Mouse (Mus musculus) stomach, embryonic 15.5 days (tissue): ENCODE measurements around the gene Smg9. TPM values are rescaled to one million over a fixed set of nuclear protein-coding genes. Genes with fewer than 3 reads are reported as not detected.

Experiments
- ATAC-seq: fragments of 200-750 bp; cut with Nextera tagmentation; 2 replicates; pipeline ENCODE4 v1.8.0; 2017; ENCODE audit warnings: low read depth, moderate number of reproducible peaks, moderate TSS enrichment; ENCODE audit not compliant: insufficient read depth, low FRiP score
- H3K27ac ChIP-seq: fragments of 300-500 bp; sonication (generic); 2 replicates; pipeline ENCODE4 v1.5.1; 2015; ENCODE audit warnings: mild to moderate bottlenecking, inconsistent platforms
- H3K27me3 ChIP-seq: fragments of 300-500 bp; sonication (generic); replicated peaks from 2 replicates; pipeline ENCODE4 v1.6.1; 2015; ENCODE audit warnings: inconsistent platforms
- H3K36me3 ChIP-seq: fragments of 300-500 bp; sonication (generic); 2 replicates; pipeline ENCODE4 v1.6.1; 2015; ENCODE audit warnings: inconsistent platforms
- H3K4me1 ChIP-seq: fragments of 300-500 bp; sonication (generic); 2 replicates; pipeline ENCODE4 v1.6.1; 2015; ENCODE audit warnings: inconsistent platforms
- H3K4me2 ChIP-seq: fragments of 300-500 bp; sonication (generic); 2 replicates; pipeline ENCODE4 v1.6.1; 2015; ENCODE audit warnings: mild to moderate bottlenecking, inconsistent platforms
- H3K4me3 ChIP-seq: fragments of 300-500 bp; sonication (generic); replicated peaks from 2 replicates; pipeline ENCODE4 v1.5.1; 2015; ENCODE audit warnings: inconsistent platforms
- H3K9ac ChIP-seq: fragments of 300-500 bp; sonication (generic); 2 replicates; pipeline ENCODE4 v1.6.1; 2015; ENCODE audit warnings: inconsistent platforms
- H3K9me3 ChIP-seq: fragments of 300-500 bp; sonication (generic); 2 replicates; pipeline ENCODE4 v1.6.1; 2016; ENCODE audit warnings: inconsistent platforms
- whole genome bisulfite sequencing: fragments of 180-500 bp; shearing (Covaris S2); methylation state at CpG from one replicate; pipeline ENCODE4 v1.1.7; 2015; 5-methylcytosine and 5-hydroxymethylcytosine counted together
- polyA plus RNA-seq: library from polyadenylated mRNA; unstranded; fragments of >200 nt; fragmentation: Nextera tagmentation; extraction: Ambion mirVana; gene quantifications from 2 replicates; pipeline ENCODE4 v1.2.1, GENCODE M21; 2015

The Smg9 gene
- polyA plus RNA-seq = 20.9 and 23.7 TPM in 2 replicates

- peak within 1 kb of the TSS; percentile 97 for H3K27ac ChIP-seq
- WGBS = 2% methylated on average over 66 of the region's 66 CpGs
- no peaks in the 10 kb centered on the region for H3K9me3 ChIP-seq
These were observed at the start of gene Smg9 for GRCm38 (mm10) chr7:24399256-24400081. TSS of gene Smg9 (plus strand) at chr7:24399619.

GRCm38 (mm10) chr7:24355646-24356045, 43.8 kb upstream of the Smg9 start:
- H3K4me3 ChIP-seq = no peak overlapping the region
- no peaks in the 10 kb centered on the region for H3K4me1 ChIP-seq
- ATAC-seq = no peak
- no peak overlapping the region for H3K4me2 ChIP-seq
- H3K9me3 ChIP-seq = no peaks in the 10 kb centered on the region
- 73% methylated on average over 6 of the region's 6 CpGs for WGBS
- H3K27me3 ChIP-seq = no peaks in the 10 kb centered on the region
- no peaks in the 10 kb centered on the region for H3K36me3 ChIP-seq
- H3K9ac ChIP-seq = no peak overlapping the region
- no peak overlapping the region for H3K27ac ChIP-seq

More at GRCm38 (mm10) chr7:24399256-24400081, at the start of gene Smg9:
- H3K4me3 ChIP-seq = peak within 1 kb of the TSS; percentile 62
- H3K36me3 ChIP-seq = peaks cover 8% of the 10 kb centered on the region
- no peaks in the 10 kb centered on the region for H3K27me3 ChIP-seq
- peak within 1 kb of the TSS; percentile 67 for H3K4me2 ChIP-seq
- peaks cover 8% of the 10 kb centered on the region for H3K4me1 ChIP-seq
- peak; percentile 96 for ATAC-seq
- peak within 1 kb of the TSS; percentile 43; the same call in 1 of the 2 replicates for H3K9ac ChIP-seq

GRCm38 (mm10) chr7:24356081-24356480, 43.3 kb upstream of the Smg9 start:
- Histone ChIP-seq H3K4me1 (no peaks in the 10 kb centered on the region), H3K9me3 (no peaks in the 10 kb centered on the region), H3K9ac (no peak overlapping the region), H3K27ac (no peak overlapping the region), H3K4me2 (no peak overlapping the region), H3K27me3 (no peaks in the 10 kb centered on the region), H3K4me3 (no peak overlapping the region), H3K36me3 (no peaks in the 10 kb centered on the region)
- ATAC-seq = no peak
- 67% methylated on average over 10 of the region's 10 CpGs for WGBS

DNA sequence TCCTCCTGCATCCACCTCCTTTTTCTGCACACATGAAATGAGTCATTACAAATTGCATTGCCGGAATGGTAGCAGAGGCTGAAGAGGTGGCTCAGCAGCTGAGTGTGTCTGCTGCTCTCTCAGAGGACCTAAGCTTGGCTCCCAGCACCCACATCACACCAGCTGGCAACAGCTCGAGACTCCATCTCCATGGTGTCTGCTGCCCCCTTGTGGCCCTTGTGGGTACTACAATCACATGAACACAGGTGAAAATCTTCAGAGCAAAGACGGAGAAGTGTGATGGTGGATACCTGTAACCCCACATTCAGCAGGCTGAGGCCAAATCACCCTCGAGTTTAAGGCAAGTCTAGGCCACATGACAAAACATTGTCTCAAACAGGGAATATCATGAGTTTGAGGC, 41.5 kb upstream of the Smg9 start:
- Histone ChIP-seq H3K27me3 (no peaks in the 10 kb centered on the region), H3K4me3 (no peak overlapping the region)
- 49% methylated on average over 4 of the region's 4 CpGs for WGBS

DNA sequence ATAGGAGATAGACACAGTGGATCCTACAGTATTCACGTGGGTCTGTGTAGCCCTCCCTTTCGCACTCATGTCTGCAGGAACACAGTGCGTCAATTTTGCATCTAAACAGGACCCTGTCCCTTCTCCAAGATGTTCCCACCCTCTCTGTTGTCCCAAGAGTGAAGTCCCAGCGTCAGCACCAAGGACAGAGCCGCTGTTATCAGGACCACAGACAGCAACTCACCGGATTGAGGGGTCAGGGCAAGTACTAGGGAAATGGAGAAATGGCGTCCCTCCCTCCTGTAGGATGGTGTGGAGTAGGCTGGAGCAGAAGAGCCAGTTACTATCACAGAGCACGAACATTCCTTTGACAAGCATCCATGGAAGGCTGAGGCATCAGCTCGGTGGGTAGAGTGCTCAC, 40.1 kb upstream of the Smg9 start:
- Histone ChIP-seq H3K36me3 (no peaks in the 10 kb centered on the region), H3K4me2 (no peak overlapping the region), H3K27me3 (no peaks in the 10 kb centered on the region), H3K27ac (no peak overlapping the region), H3K9ac (no peak overlapping the region), H3K9me3 (no peaks in the 10 kb centered on the region), H3K4me1 (no peaks in the 10 kb centered on the region), H3K4me3 (no peak overlapping the region)
- WGBS = 18% methylated on average over 9 of the region's 9 CpGs
- ATAC-seq = no peak

More for the DNA sequence above, 41.5 kb upstream of the Smg9 start:
- Histone ChIP-seq H3K27ac (no peak overlapping the region), H3K9ac (no peak overlapping the region), H3K4me2 (no peak overlapping the region), H3K4me1 (no peaks in the 10 kb centered on the region), H3K36me3 (no peaks in the 10 kb centered on the region), H3K9me3 (no peaks in the 10 kb centered on the region)
- no peak for ATAC-seq

DNA sequence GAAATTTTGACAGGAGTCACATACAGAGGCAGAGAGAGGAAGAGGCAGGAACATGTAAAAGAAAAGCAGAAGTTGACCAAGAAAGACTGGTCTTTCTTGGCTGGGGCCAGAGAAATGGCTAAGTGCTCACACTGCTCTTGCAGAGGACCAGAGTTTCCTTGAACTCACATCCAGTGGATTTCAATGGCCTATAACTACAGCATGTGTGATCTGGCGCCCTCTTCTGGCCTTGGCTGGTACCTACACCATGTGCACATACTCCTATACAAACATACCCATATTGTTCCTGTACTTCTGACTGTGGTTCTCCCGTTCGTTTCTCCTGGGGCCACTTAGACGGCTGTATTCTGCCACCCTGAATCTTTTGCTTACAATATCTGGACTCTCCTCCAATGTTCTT, 38.4 kb upstream of the Smg9 start:
- WGBS = 63% methylated on average over 4 of the region's 4 CpGs
- H3K27ac ChIP-seq = no peak overlapping the region

DNA sequence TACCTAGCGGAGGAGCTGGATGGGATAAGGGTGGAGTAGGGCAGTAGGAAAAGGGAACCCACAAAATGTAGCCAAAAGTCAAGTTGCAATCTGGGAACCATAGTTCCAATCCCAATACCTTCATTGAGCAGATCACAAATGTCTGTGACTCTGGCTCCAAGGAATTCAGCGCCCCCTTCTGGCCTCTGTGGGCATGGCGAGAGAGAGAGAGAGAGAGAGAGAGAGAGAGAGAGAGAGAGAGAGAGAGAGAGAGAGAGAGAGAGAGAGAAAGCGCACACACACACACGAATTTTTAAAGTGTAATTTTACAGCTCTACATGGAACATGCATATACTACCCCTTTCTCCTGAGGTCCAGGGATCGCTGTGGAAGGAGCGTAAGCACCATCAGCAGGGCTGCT, 36.2 kb upstream of the Smg9 start:
- H3K4me1 ChIP-seq = no peaks in the 10 kb centered on the region; the same call in 1 of the 2 replicates
- H3K4me3 ChIP-seq = no peak overlapping the region
- ATAC-seq = no peak
- H3K27ac ChIP-seq = no peak overlapping the region
- no peak overlapping the region for H3K4me2 ChIP-seq
- no peaks in the 10 kb centered on the region for H3K36me3 ChIP-seq
- H3K27me3 ChIP-seq = no peaks in the 10 kb centered on the region
- no peak overlapping the region for H3K9ac ChIP-seq
- WGBS = 29% methylated on average over 6 of the region's 7 CpGs
- no peaks in the 10 kb centered on the region for H3K9me3 ChIP-seq

More for the DNA sequence above, 38.4 kb upstream of the Smg9 start:
- H3K27me3 ChIP-seq = no peaks in the 10 kb centered on the region
- H3K36me3 ChIP-seq = no peaks in the 10 kb centered on the region
- no peak for ATAC-seq
- no peak overlapping the region for H3K9ac ChIP-seq
- H3K9me3 ChIP-seq = no peaks in the 10 kb centered on the region
- H3K4me3 ChIP-seq = no peak overlapping the region
- H3K4me2 ChIP-seq = no peak overlapping the region
- no peaks in the 10 kb centered on the region; the same call in 1 of the 2 replicates for H3K4me1 ChIP-seq

- WGBS = 23% methylated on average over 10 of the region's 10 CpGs
- H3K4me2 ChIP-seq = no peak overlapping the region
- no peaks in the 10 kb centered on the region for H3K9me3 ChIP-seq
- H3K36me3 ChIP-seq = no peaks in the 10 kb centered on the region
- no peak overlapping the region for H3K9ac ChIP-seq
- no peak overlapping the region for H3K4me3 ChIP-seq
- H3K27me3 ChIP-seq = no peaks in the 10 kb centered on the region
- no peak overlapping the region for H3K27ac ChIP-seq
- ATAC-seq = peak; percentile 65; the same call in 1 of the 2 replicates
- H3K4me1 ChIP-seq = no peaks in the 10 kb centered on the region; the same call in 1 of the 2 replicates
These were observed 34.6 kb upstream of the Smg9 start for GRCm38 (mm10) chr7:24364827-24365226.

DNA sequence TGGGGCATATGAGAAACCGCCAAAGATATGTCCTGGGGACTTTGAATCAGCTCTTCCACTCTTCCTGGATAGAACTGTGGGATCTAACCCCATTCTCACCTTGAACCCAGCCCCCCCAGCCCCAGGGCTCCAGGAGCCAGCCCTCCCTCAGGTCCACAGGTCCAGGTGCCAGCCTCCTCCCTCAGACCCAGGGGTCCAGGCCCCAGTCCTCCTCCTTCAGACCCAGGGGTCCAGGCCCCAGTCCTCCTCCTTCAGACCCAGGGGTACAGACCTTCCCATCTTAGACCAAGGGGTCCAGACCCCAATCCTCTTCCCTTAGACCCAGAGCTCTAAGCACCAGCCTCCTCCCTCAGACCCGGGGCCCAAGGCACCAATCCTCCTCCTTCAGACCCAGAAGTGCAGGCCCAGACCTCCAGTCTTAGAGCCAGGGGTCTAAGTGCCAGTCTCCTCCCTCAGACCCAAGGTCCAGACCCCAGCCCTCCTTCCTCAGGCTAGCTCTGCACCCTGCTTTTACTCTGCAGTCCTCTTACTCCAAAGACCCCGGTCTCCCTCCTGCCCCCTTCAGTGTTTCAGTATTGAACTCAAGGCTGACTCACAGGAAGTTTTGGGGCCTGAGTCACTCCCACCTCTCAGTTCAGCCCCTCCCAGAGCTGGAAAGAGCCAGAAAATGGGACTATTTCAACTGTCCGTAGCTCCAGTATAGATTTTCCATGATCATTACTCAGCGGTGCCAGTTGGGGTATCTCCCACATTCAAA, 34.0 kb upstream of the Smg9 start:
- no peak overlapping the region for H3K4me3 ChIP-seq
- H3K4me2 ChIP-seq = no peak overlapping the region
- peaks cover 4% of the 10 kb centered on the region for H3K4me1 ChIP-seq
- H3K27ac ChIP-seq = no peak overlapping the region
- H3K36me3 ChIP-seq = no peaks in the 10 kb centered on the region
- no peak for ATAC-seq
- no peak overlapping the region for H3K9ac ChIP-seq
- WGBS = 68% methylated on average over 5 of the region's 5 CpGs
- H3K27me3 ChIP-seq = no peaks in the 10 kb centered on the region
- no peaks in the 10 kb centered on the region for H3K9me3 ChIP-seq

GRCm38 (mm10) chr7:24366716-24367632, 32.4 kb upstream of the Smg9 start:
- Histone ChIP-seq H3K4me2 (no peak overlapping the region), H3K27ac (no peak overlapping the region), H3K4me1 (peaks cover 4% of the 10 kb centered on the region), H3K36me3 (no peaks in the 10 kb centered on the region), H3K9ac (no peak overlapping the region), H3K9me3 (no peaks in the 10 kb centered on the region), H3K27me3 (no peaks in the 10 kb centered on the region), H3K4me3 (no peak overlapping the region)
- 69% methylated on average over 15 of the region's 15 CpGs for WGBS
- no peak for ATAC-seq

DNA sequence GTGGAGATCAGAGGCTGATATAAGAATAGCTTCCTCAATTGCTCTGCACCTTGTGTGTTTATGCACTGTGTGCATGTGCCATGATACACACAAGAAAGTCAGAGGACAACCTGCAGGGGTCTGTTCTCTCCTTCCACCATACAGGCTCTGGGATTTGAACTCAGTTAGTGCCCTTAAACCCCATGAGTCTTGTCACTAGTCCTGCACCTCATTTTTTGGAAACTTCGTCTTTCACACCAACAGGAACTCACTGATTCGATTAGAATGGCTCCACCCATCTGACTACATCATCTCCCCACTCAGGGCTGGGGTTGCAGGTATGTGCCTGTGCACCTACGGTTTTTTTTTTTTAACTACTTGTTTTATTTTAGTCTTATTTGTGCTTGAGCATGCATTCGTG, 31.2 kb upstream of the Smg9 start:
- Histone ChIP-seq H3K4me1 (peaks cover 4% of the 10 kb centered on the region), H3K9ac (no peak overlapping the region), H3K27me3 (no peaks in the 10 kb centered on the region), H3K4me2 (no peak overlapping the region), H3K27ac (no peak overlapping the region), H3K4me3 (no peak overlapping the region), H3K9me3 (no peaks in the 10 kb centered on the region), H3K36me3 (no peaks in the 10 kb centered on the region)
- ATAC-seq = no peak
- 53% methylated on average over 4 of the region's 4 CpGs for WGBS
